Comparison of ENCODE assay signal across 18 mouse cellular contexts in genomic region chr6:137505555-137506227, GRCm38 (mm10).
DNase-seq lines count a peak whose midpoint lies in the region; ATAC-seq and TF ChIP-seq lines count a peak whose summit lies in the region.
"Had no signal": no experiment of that assay in that cellular context is flagged by ENCODE, and none has a peak within 500 bp of the region (broad histone marks: within the 10 kb centered on the region; RNA-seq: fewer than 3 reads in every experiment).

No protein-coding gene starts in this region.

- H3K9me3 ChIP-seq in liver, embryonic 11.5 days (ENCODE audit: control insufficient read depth, low read length), result no peaks in the 10 kb centered on the region
- no peaks in the 10 kb centered on the region for H3K9me3 ChIP-seq in liver, postnatal 0 days (ENCODE audit: low read length)
- no peaks in the 10 kb centered on the region for H3K9me3 ChIP-seq in intestine, embryonic 15.5 days
- H3K9me3 ChIP-seq: embryonic facial prominence, embryonic 12.5 days; forebrain, embryonic 15.5 days; heart, embryonic 13.5 days; hindbrain, embryonic 12.5 days had no signal

- no peaks in the 10 kb centered on the region for H3K27me3 ChIP-seq in liver, embryonic 11.5 days (replicated peaks; ENCODE audit: control insufficient read depth, insufficient read depth, low read length)
- H3K27me3 ChIP-seq in liver, postnatal 0 days (ENCODE audit: insufficient read depth, low read length), result no peaks in the 10 kb centered on the region
- H3K27me3 ChIP-seq in intestine, embryonic 15.5 days (replicated peaks), result no peaks in the 10 kb centered on the region
- no peaks in the 10 kb centered on the region for H3K27me3 ChIP-seq in small intestine, adult 2 months (ENCODE audit: control insufficient read depth, insufficient read depth, low read length)
- H3K27me3 ChIP-seq: embryonic facial prominence, embryonic 12.5 days; forebrain, embryonic 15.5 days; heart, embryonic 13.5 days; hindbrain, embryonic 12.5 days had no signal

- no peaks in the 10 kb centered on the region for H3K4me1 ChIP-seq in liver, embryonic 11.5 days (replicated peaks; ENCODE audit: control insufficient read depth, insufficient read depth, low read length)
- H3K4me1 ChIP-seq in liver, postnatal 0 days (ENCODE audit: insufficient read depth), result no peaks in the 10 kb centered on the region
- no peaks in the 10 kb centered on the region for H3K4me1 ChIP-seq in intestine, embryonic 15.5 days (replicated peaks)
- peaks cover 28% of the 10 kb centered on the region for H3K4me1 ChIP-seq in small intestine, adult 2 months (ENCODE audit: control insufficient read depth, insufficient read depth, insufficient read length, low read length)
- H3K4me1 ChIP-seq: embryonic facial prominence, embryonic 12.5 days; forebrain, embryonic 15.5 days; hindbrain, embryonic 12.5 days had no signal

- H3K9ac ChIP-seq in liver, embryonic 11.5 days (ENCODE audit: low read depth, low read length), result no peak overlapping the region
- no peak overlapping the region for H3K9ac ChIP-seq in liver, postnatal 0 days (replicated peaks)
- no peak overlapping the region for H3K9ac ChIP-seq in intestine, embryonic 15.5 days
- H3K9ac ChIP-seq: embryonic facial prominence, embryonic 12.5 days; forebrain, embryonic 15.5 days; heart, embryonic 13.5 days; hindbrain, embryonic 12.5 days had no signal

- no peak for TF ChIP-seq EP300 in liver, postnatal 0 days (IDR thresholded peaks at IDR 0.05; ENCODE audit: low read depth)

- DNase-seq in liver, embryonic 11.5 days (ENCODE audit: low spot score), result no peak
- DNase-seq in liver, postnatal 0 days, result no peak
- peak; percentile 12 for DNase-seq in adipocyte (ENCODE audit: low spot score)
- DNase-seq in retina, postnatal 1 day, result no peak
- no peak for DNase-seq in heart, adult 18-20 months
- DNase-seq: adrenal gland, adult 8-10 months; cerebellum, adult 11 months; cerebellum, adult 9-10 months; gastrocnemius, postnatal 14 days; heart, postnatal 36 days had no signal

- 0 out of 2 replicates have a peak, but pooled peaks have one; percentile 32 for ATAC-seq in liver, embryonic 11.5 days (replicated peaks; ENCODE audit: low FRiP score)
- no peak for ATAC-seq in liver, postnatal 0 days
- peak; percentile 58 for ATAC-seq in intestine, embryonic 15.5 days
- ATAC-seq: forebrain, embryonic 15.5 days; hindbrain, embryonic 16.5 days; inflammation-experienced regulatory T-cells, adult 6 months had no signal

- no peak for TF ChIP-seq CTCF in liver, postnatal 0 days (IDR thresholded peaks at IDR 0.05; ENCODE audit: low read depth)
- no peak for TF ChIP-seq CTCF in small intestine, adult 2 months (IDR thresholded peaks at IDR 0.05; ENCODE audit: extremely low read depth, insufficient read length, insufficient replicate concordance, low read depth, low read length)

- H3K36me3 ChIP-seq in liver, embryonic 11.5 days (ENCODE audit: control insufficient read depth, insufficient read depth, low read length), result no peaks in the 10 kb centered on the region
- H3K36me3 ChIP-seq in liver, postnatal 0 days (replicated peaks; ENCODE audit: insufficient read depth, low read length), result no peaks in the 10 kb centered on the region
- peaks cover 8% of the 10 kb centered on the region; the same call in 1 of the 2 replicates for H3K36me3 ChIP-seq in intestine, embryonic 15.5 days
- H3K36me3 ChIP-seq in small intestine, adult 2 months (ENCODE audit: control insufficient read depth, insufficient read depth, low read length), result peaks cover 72% of the 10 kb centered on the region
- H3K36me3 ChIP-seq: forebrain, embryonic 15.5 days; hindbrain, embryonic 12.5 days had no signal

- 44% methylated on average over 3 of the region's 3 CpGs for WGBS in liver, embryonic 11.5 days
- 51% methylated on average over 3 of the region's 3 CpGs for WGBS in liver, postnatal 0 days (ENCODE audit: insufficient replicate concordance)
- WGBS in intestine, embryonic 15.5 days, result 56% methylated on average over 3 of the region's 3 CpGs
- 23% methylated on average over 3 of the region's 3 CpGs for WGBS in small intestine, adult 2 months

- no peak overlapping the region for H3K4me2 ChIP-seq in liver, embryonic 11.5 days
- no peak overlapping the region for H3K4me2 ChIP-seq in liver, postnatal 0 days (ENCODE audit: low read depth, low read length)
- no peak overlapping the region for H3K4me2 ChIP-seq in intestine, embryonic 15.5 days (replicated peaks)
- H3K4me2 ChIP-seq: embryonic facial prominence, embryonic 12.5 days; forebrain, embryonic 15.5 days; heart, embryonic 13.5 days; hindbrain, embryonic 12.5 days had no signal

- no peak overlapping the region for H3K4me3 ChIP-seq in liver, embryonic 11.5 days (ENCODE audit: low read depth, low read length)
- H3K4me3 ChIP-seq in liver, postnatal 0 days (ENCODE audit: low read depth, low read length), result no peak overlapping the region
- no peak overlapping the region for H3K4me3 ChIP-seq in intestine, embryonic 15.5 days (replicated peaks)
- H3K4me3 ChIP-seq in small intestine, adult 2 months (ENCODE audit: low read depth, low read length), result no peak overlapping the region
- H3K4me3 ChIP-seq: embryonic facial prominence, embryonic 12.5 days; forebrain, embryonic 15.5 days; heart, embryonic 13.5 days; hindbrain, embryonic 12.5 days had no signal

- no peak overlapping the region for H3K27ac ChIP-seq in liver, embryonic 11.5 days (ENCODE audit: low read depth, low read length)
- no peak overlapping the region for H3K27ac ChIP-seq in liver, postnatal 0 days (ENCODE audit: low read depth)
- H3K27ac ChIP-seq in intestine, embryonic 15.5 days, result no peak overlapping the region
- peak overlapping the region; percentile 97 for H3K27ac ChIP-seq in small intestine, adult 2 months (ENCODE audit: insufficient read depth, low read depth, low read length)
- H3K27ac ChIP-seq: embryonic facial prominence, embryonic 12.5 days; forebrain, embryonic 15.5 days; heart, embryonic 13.5 days; hindbrain, embryonic 12.5 days had no signal

- TF ChIP-seq POLR2A in small intestine, adult 2 months (IDR thresholded peaks at IDR 0.05; ENCODE audit: low read depth, low read length), result no peak
